Mouse (Mus musculus) E14TG2a.4 (cell line): Measurements from ENCODE around the gene Dhx33.

ENCODE experiments used
- H3K27me3 ChIP-seq: 2 replicates; pipeline ENCODE4 v1.6.1; 2014; ENCODE audit warnings: low read length, control low read depth; ENCODE audit not compliant: insufficient read depth
- H3K36me3 ChIP-seq: 2 replicates; pipeline ENCODE4 v1.6.1; 2014; ENCODE audit warnings: low read length, control low read depth; ENCODE audit not compliant: insufficient read depth
- H3K4me1 ChIP-seq: replicated peaks from 2 replicates; pipeline ENCODE4 v1.6.1; 2014; ENCODE audit warnings: low read depth, low read length, control low read depth
- H3K4me3 ChIP-seq: replicated peaks from 2 replicates; pipeline ENCODE4 v1.5.1; 2014; ENCODE audit warnings: mild to moderate bottlenecking, low read length
- H3K9me3 ChIP-seq: 2 replicates; pipeline ENCODE4 v1.6.1; 2014; ENCODE audit warnings: low read length, control low read depth
- CTCF ChIP-seq: conservative IDR thresholded peaks from 2 replicates; pipeline ENCODE4 v1.5.1; 2014; ENCODE audit warnings: low read length
- NANOG ChIP-seq: IDR thresholded peaks from 2 replicates; pipeline ENCODE4 v1.6.1; 2014; ENCODE audit warnings: borderline replicate concordance, low read length, mixed read lengths
- POU5F1 ChIP-seq: IDR thresholded peaks from 2 replicates; pipeline ENCODE4 v1.6.1; 2014; ENCODE audit warnings: low read length, borderline replicate concordance

Gene Dhx33

DNA sequence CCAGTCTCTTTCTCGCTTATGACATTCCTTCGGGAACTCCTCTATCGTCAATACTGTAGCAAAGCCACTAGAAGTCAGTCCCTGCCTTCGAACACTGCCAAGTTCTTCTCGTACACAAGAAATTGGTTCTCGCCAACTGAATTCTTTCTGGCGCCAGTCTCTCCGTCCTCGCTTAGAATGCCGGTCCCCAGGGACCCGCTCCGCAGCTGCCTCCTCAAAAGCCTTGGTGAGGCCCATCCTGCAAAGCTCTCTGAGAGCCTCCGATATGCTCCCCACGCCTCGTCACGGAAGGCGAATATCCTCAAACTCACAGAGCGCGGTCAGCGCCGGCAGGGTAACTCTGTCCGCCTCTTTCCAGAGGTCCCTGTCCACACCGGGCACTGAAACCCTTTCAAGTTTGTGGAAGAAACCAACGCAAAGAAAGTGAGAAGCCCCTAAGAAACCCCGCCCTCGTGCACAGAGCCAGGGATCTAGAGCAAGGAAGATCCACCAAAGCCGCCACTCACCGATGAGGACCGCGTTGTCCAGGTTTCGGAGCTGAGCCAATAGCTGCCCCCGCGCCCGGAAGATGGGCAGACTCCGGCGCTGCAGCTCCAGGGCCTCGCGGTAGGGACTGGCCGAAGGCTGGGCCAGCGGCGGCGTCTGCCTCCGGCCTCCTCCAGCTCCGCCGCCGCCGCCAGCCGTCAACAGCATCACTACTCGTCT, 474 bp downstream of the Dhx33 start:
- Histone ChIP-seq H3K36me3 (peaks cover 56% of the 10 kb centered on the region), H3K9me3 (no peaks in the 10 kb centered on the region), H3K4me1 (peaks cover 31% of the 10 kb centered on the region), H3K27me3 (no peaks in the 10 kb centered on the region), H3K4me3 (peak overlapping the region; percentile 100)
- no peak for TF ChIP-seq NANOG
- no peak for TF ChIP-seq CTCF
- TF ChIP-seq POU5F1: no peak

DNA sequence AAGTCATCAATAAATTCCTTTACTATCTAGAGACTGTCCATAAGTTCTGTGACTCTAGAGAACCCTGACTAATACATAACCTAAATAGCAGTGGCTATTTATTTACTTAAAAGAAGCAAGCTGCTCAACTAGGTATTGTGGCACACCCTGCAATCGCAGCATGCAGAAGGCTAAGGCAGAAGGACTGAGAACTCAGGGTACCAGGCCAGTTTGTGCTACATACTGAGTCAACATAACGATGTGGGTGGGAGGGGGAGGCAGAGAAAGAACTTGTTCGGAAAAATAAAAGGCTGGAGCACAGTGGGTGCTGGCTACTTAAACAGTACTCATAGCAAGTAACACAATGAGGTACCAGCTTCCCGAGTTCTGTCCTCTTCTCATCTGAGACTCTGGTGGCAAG, 3.1 kb downstream of the Dhx33 start:
- H3K27me3 ChIP-seq: no peaks in the 10 kb centered on the region
- no peaks in the 10 kb centered on the region for H3K9me3 ChIP-seq
- H3K4me1 ChIP-seq: peaks cover 31% of the 10 kb centered on the region
- TF ChIP-seq NANOG (no peak), POU5F1 (no peak), CTCF (no peak)
- peaks cover 63% of the 10 kb centered on the region for H3K36me3 ChIP-seq
- no peak overlapping the region for H3K4me3 ChIP-seq

GRCm38 (mm10) chr11:70982557-70983228, 21.5 kb downstream of the Dhx33 start, which contains the start of gene C1qbp:
Gene C1qbp, minus strand, starts transcription at chr11:70983026.
- Histone ChIP-seq H3K9me3 (no peaks in the 10 kb centered on the region), H3K4me1 (peaks cover 56% of the 10 kb centered on the region), H3K36me3 (peaks cover 82% of the 10 kb centered on the region), H3K27me3 (no peaks in the 10 kb centered on the region), H3K4me3 (peak within 1 kb of the TSS; percentile 97)
- TF ChIP-seq NANOG (no peak), CTCF (peak; percentile 40)

DNA sequence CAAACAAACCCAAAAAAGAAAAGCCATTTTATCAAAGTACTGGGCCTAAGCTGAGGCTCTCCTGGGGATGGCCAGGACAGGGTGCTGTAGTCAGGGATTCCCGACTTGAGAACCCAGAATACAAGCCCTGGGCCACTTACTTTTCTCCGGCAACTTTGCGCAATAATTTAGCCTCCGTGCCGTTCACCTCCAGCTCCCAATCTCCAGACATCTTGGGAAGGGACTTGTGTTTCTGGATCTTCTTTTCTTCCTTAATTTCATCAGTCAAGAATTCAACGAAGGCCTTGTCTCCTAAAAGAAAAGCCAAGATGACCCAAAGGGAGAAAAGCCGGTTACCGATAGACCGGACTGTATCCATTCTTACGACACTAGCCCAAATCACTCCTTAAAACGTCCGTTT, 22.2 kb downstream of the Dhx33 start:
- Histone ChIP-seq H3K36me3 (peaks cover 82% of the 10 kb centered on the region), H3K9me3 (no peaks in the 10 kb centered on the region), H3K27me3 (no peaks in the 10 kb centered on the region), H3K4me1 (peaks cover 57% of the 10 kb centered on the region), H3K4me3 (peak overlapping the region; percentile 97)
- no peak for TF ChIP-seq POU5F1
- TF ChIP-seq CTCF: no peak
- TF ChIP-seq NANOG: no peak

- TF ChIP-seq POU5F1 (no peak), CTCF (no peak), NANOG (no peak)
- Histone ChIP-seq H3K9me3 (no peaks in the 10 kb centered on the region), H3K36me3 (peaks cover 82% of the 10 kb centered on the region), H3K4me1 (peaks cover 49% of the 10 kb centered on the region), H3K27me3 (no peaks in the 10 kb centered on the region), H3K4me3 (peak overlapping the region; percentile 97)
These were observed 23.3 kb downstream of the Dhx33 start for GRCm38 (mm10) chr11:70980751-70981510.

GRCm38 (mm10) chr11:70980232-70980631, 24.0 kb downstream of the Dhx33 start:
- Histone ChIP-seq H3K27me3 (no peaks in the 10 kb centered on the region), H3K4me1 (peaks cover 47% of the 10 kb centered on the region), H3K4me3 (peak overlapping the region; percentile 97), H3K9me3 (no peaks in the 10 kb centered on the region), H3K36me3 (peaks cover 82% of the 10 kb centered on the region)
- TF ChIP-seq POU5F1 (no peak), CTCF (no peak), NANOG (no peak)

DNA sequence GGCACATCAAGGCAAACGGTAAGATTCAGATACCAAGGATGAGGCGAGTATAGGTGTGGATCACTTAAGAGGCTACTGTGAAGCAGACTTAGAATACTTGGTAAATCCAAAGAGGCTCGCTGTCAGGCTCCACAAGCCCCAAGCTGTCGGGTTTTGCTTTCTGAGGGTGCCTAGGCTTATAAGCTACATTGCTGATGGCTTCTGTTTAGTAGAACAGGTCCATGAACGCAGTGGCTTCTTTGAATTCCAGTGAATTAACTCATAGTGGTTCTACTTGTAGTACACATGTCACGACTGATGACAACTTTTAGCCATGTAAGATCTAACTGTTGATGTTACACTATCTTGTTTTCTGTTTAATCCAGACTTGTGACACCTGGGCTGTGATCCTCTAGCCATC, 26.9 kb downstream of the Dhx33 start:
- Histone ChIP-seq H3K4me3 (no peak overlapping the region), H3K9me3 (no peaks in the 10 kb centered on the region), H3K4me1 (peaks cover 44% of the 10 kb centered on the region), H3K27me3 (no peaks in the 10 kb centered on the region), H3K36me3 (peaks cover 97% of the 10 kb centered on the region)
- no peak for TF ChIP-seq CTCF
- no peak for TF ChIP-seq POU5F1
- TF ChIP-seq NANOG: no peak

- H3K9me3 ChIP-seq: no peaks in the 10 kb centered on the region
- no peak overlapping the region for H3K4me3 ChIP-seq
- peaks cover 86% of the 10 kb centered on the region for H3K36me3 ChIP-seq
- no peak for TF ChIP-seq POU5F1
- no peak for TF ChIP-seq NANOG
- TF ChIP-seq CTCF: no peak
- peaks cover 39% of the 10 kb centered on the region for H3K4me1 ChIP-seq
- no peaks in the 10 kb centered on the region for H3K27me3 ChIP-seq
These were observed 29.0 kb downstream of the Dhx33 start for GRCm38 (mm10) chr11:70975193-70975592.

GRCm38 (mm10) chr11:70973947-70974346, 30.3 kb downstream of the Dhx33 start:
- Histone ChIP-seq H3K27me3 (no peaks in the 10 kb centered on the region), H3K4me1 (peaks cover 28% of the 10 kb centered on the region), H3K36me3 (peaks cover 74% of the 10 kb centered on the region), H3K9me3 (no peaks in the 10 kb centered on the region), H3K4me3 (no peak overlapping the region)
- TF ChIP-seq CTCF: peak; percentile 39
- no peak for TF ChIP-seq POU5F1
